Mouse (Mus musculus): Measurements from ENCODE around the gene Arhgap10. TPM values are rescaled to one million over a fixed set of nuclear protein-coding genes. Genes with fewer than 3 reads are reported as not detected.

The Arhgap10 gene
- polyA plus RNA-seq (2017; shearing (Covaris generic)) = 3.0 TPM

GRCm38 (mm10) chr8:77517301-77518200 lies at the start of gene Arhgap10:
Gene Arhgap10 (minus strand): TSS chr8:77517953.

GRCm38 (mm10) chr8:77549121-77549706 lies 31.5 kb upstream of the Arhgap10 start, which contains the start of gene Prmt9:
Gene Prmt9 (plus strand): TSS chr8:77549397.

Other genes starting within 250 kb of the Arhgap10 start
- 38.7 TPM for gene Prmt9, start 31.4 kb upstream of the Arhgap10 start, polyA plus RNA-seq (2017; shearing (Covaris generic))
- gene Tmem184c, start 92.7 kb upstream of the Arhgap10 start, polyA plus RNA-seq (2017; shearing (Covaris generic)) = 30.3 TPM
- gene Ednra, start 206.5 kb upstream of the Arhgap10 start, polyA plus RNA-seq (2017; shearing (Covaris generic)) = 0.11 TPM

All from inflammation-experienced regulatory T-cells, adult 16 weeks (primary cell).